Mouse (Mus musculus) heart, embryonic 13.5 days (tissue): ENCODE measurements at regions not wholly inside any gene's neighbourhood (a gene's known extent, or its start where the extent isn't known, plus 50 kb on each side); places are given as distances from the start of the nearest gene placed in this dataset.

Source experiments
- ATAC-seq: fragments of 200-750 bp; cut with Nextera tagmentation; 2 replicates; pipeline ENCODE4 v1.8.0; 2017; ENCODE audit warnings: moderate TSS enrichment; ENCODE audit not compliant: insufficient number of reproducible peaks, low FRiP score, low TSS enrichment; ENCODE audit errors: extremely low read depth
- H3K27ac ChIP-seq: fragments of 300-500 bp; sonication (generic); replicated peaks from 2 replicates; pipeline ENCODE4 v1.5.1; 2015; ENCODE audit warnings: moderate library complexity, mild to moderate bottlenecking, inconsistent platforms
- H3K27me3 ChIP-seq: fragments of 300-500 bp; sonication (generic); replicated peaks from 2 replicates; pipeline ENCODE4 v1.6.1; 2015; ENCODE audit warnings: mild to moderate bottlenecking, inconsistent platforms
- H3K36me3 ChIP-seq: fragments of 300-500 bp; sonication (generic); 2 replicates; pipeline ENCODE4 v1.6.1; 2015; ENCODE audit warnings: mild to moderate bottlenecking, inconsistent platforms
- H3K4me1 ChIP-seq: fragments of 300-500 bp; sonication (generic); 2 replicates; pipeline ENCODE4 v1.6.1; 2015; ENCODE audit warnings: inconsistent platforms
- H3K4me2 ChIP-seq: fragments of 300-500 bp; sonication (generic); 2 replicates; pipeline ENCODE4 v1.6.1; 2015; ENCODE audit warnings: inconsistent platforms, mild to moderate bottlenecking, moderate library complexity
- H3K4me3 ChIP-seq: fragments of 300-500 bp; sonication (generic); 2 replicates; pipeline ENCODE4 v1.5.1; 2015; ENCODE audit warnings: moderate library complexity, mild to moderate bottlenecking, inconsistent platforms
- H3K9ac ChIP-seq: fragments of 300-500 bp; sonication (generic); 2 replicates; pipeline ENCODE4 v1.6.1; 2015; ENCODE audit warnings: inconsistent platforms, mild to moderate bottlenecking, moderate library complexity
- H3K9me3 ChIP-seq: fragments of 300-500 bp; sonication (generic); 2 replicates; pipeline ENCODE4 v1.6.1; 2016; ENCODE audit warnings: inconsistent platforms
- WGBS: fragments of 180-500 bp; shearing (Covaris S2); methylation state at CpG from one replicate; pipeline ENCODE4 v1.1.7; 2015; ENCODE audit warnings: mixed read lengths; 5-methylcytosine and 5-hydroxymethylcytosine counted together

GRCm38 (mm10) chr9:115551501-115551900 is 241.3 kb upstream of the Stt3b start:
- ATAC-seq = no peak
- Histone ChIP-seq H3K27ac (no peak overlapping the region), H3K27me3 (no peaks in the 10 kb centered on the region), H3K9ac (no peak overlapping the region), H3K36me3 (no peaks in the 10 kb centered on the region), H3K4me3 (no peak overlapping the region), H3K4me1 (peaks cover 17% of the 10 kb centered on the region), H3K9me3 (peaks cover 3% of the 10 kb centered on the region; the same call in 1 of the 2 replicates), H3K4me2 (no peak overlapping the region)
- 75% methylated on average over 4 of the region's 4 CpGs for WGBS

GRCm38 (mm10) chr9:115558131-115558530 is 247.9 kb upstream of the Stt3b start:
- Histone ChIP-seq H3K36me3 (no peaks in the 10 kb centered on the region), H3K27me3 (no peaks in the 10 kb centered on the region), H3K4me3 (no peak overlapping the region), H3K4me1 (no peaks in the 10 kb centered on the region), H3K9me3 (peaks cover 3% of the 10 kb centered on the region; the same call in 1 of the 2 replicates), H3K27ac (no peak overlapping the region), H3K9ac (no peak overlapping the region), H3K4me2 (no peak overlapping the region)
- ATAC-seq = no peak
- 79% methylated on average over 7 of the region's 7 CpGs for WGBS

GRCm38 (mm10) chr9:115559521-115559920 is 249.3 kb upstream of the Stt3b start:
- Histone ChIP-seq H3K4me2 (no peak overlapping the region), H3K4me3 (no peak overlapping the region), H3K27me3 (no peaks in the 10 kb centered on the region), H3K36me3 (no peaks in the 10 kb centered on the region), H3K9me3 (peaks cover 3% of the 10 kb centered on the region; the same call in 1 of the 2 replicates), H3K9ac (no peak overlapping the region), H3K27ac (no peak overlapping the region), H3K4me1 (no peaks in the 10 kb centered on the region)
- no peak for ATAC-seq
- 83% methylated on average over 5 of the region's 5 CpGs for WGBS

GRCm38 (mm10) chr9:115561207-115561606 is 251.0 kb upstream of the Stt3b start:
- WGBS = 84% methylated on average over 6 of the region's 6 CpGs
- Histone ChIP-seq H3K4me3 (no peak overlapping the region), H3K36me3 (no peaks in the 10 kb centered on the region), H3K4me1 (no peaks in the 10 kb centered on the region), H3K27ac (no peak overlapping the region), H3K9me3 (peaks cover 3% of the 10 kb centered on the region; the same call in 1 of the 2 replicates), H3K4me2 (no peak overlapping the region), H3K27me3 (no peaks in the 10 kb centered on the region), H3K9ac (no peak overlapping the region)
- no peak for ATAC-seq

GRCm38 (mm10) chr9:115562783-115563182 is 252.6 kb upstream of the Stt3b start:
- Histone ChIP-seq H3K36me3 (no peaks in the 10 kb centered on the region), H3K4me3 (no peak overlapping the region), H3K4me2 (no peak overlapping the region), H3K27me3 (no peaks in the 10 kb centered on the region), H3K27ac (no peak overlapping the region), H3K4me1 (no peaks in the 10 kb centered on the region), H3K9ac (no peak overlapping the region), H3K9me3 (peaks cover 3% of the 10 kb centered on the region; the same call in 1 of the 2 replicates)
- ATAC-seq = no peak
- WGBS = 48% methylated on average over 4 of the region's 4 CpGs

GRCm38 (mm10) chr9:115564366-115564765 is 254.1 kb upstream of the Stt3b start:
- H3K36me3 ChIP-seq = no peaks in the 10 kb centered on the region
- ATAC-seq = no peak
- H3K27ac ChIP-seq = no peak overlapping the region
- H3K4me2 ChIP-seq = no peak overlapping the region
- H3K4me3 ChIP-seq = no peak overlapping the region
- peaks cover 3% of the 10 kb centered on the region; the same call in 1 of the 2 replicates for H3K9me3 ChIP-seq
- H3K27me3 ChIP-seq = no peaks in the 10 kb centered on the region
- H3K4me1 ChIP-seq = no peaks in the 10 kb centered on the region
- 74% methylated on average over 1 of the region's 1 CpGs for WGBS
- no peak overlapping the region for H3K9ac ChIP-seq

- Histone ChIP-seq H3K36me3 (no peaks in the 10 kb centered on the region), H3K4me1 (no peaks in the 10 kb centered on the region), H3K27me3 (no peaks in the 10 kb centered on the region), H3K4me3 (no peak overlapping the region), H3K9ac (no peak overlapping the region), H3K27ac (no peak overlapping the region), H3K4me2 (no peak overlapping the region), H3K9me3 (no peaks in the 10 kb centered on the region)
- ATAC-seq = no peak
- 48% methylated on average over 7 of the region's 7 CpGs for WGBS
These were observed 258.6 kb upstream of the Stt3b start for GRCm38 (mm10) chr9:115568693-115569334.

- no peaks in the 10 kb centered on the region for H3K9me3 ChIP-seq
- no peaks in the 10 kb centered on the region for H3K36me3 ChIP-seq
- WGBS = 82% methylated on average over 4 of the region's 4 CpGs
- no peak overlapping the region for H3K9ac ChIP-seq
- no peaks in the 10 kb centered on the region for H3K27me3 ChIP-seq
- no peak overlapping the region for H3K4me3 ChIP-seq
- no peaks in the 10 kb centered on the region for H3K4me1 ChIP-seq
- no peak for ATAC-seq
- no peak overlapping the region for H3K27ac ChIP-seq
- no peak overlapping the region for H3K4me2 ChIP-seq
These were observed 260.8 kb upstream of the Stt3b start for GRCm38 (mm10) chr9:115570998-115571397.

GRCm38 (mm10) chr9:115581116-115581515 is 270.9 kb upstream of the Stt3b start:
- 81% methylated on average over 3 of the region's 3 CpGs for WGBS
- no peak overlapping the region for H3K9ac ChIP-seq
- peaks cover 7% of the 10 kb centered on the region; the same call in 1 of the 2 replicates for H3K9me3 ChIP-seq
- H3K27me3 ChIP-seq = no peaks in the 10 kb centered on the region
- no peak overlapping the region for H3K4me2 ChIP-seq
- H3K4me3 ChIP-seq = no peak overlapping the region
- no peak overlapping the region for H3K27ac ChIP-seq
- H3K36me3 ChIP-seq = no peaks in the 10 kb centered on the region
- no peaks in the 10 kb centered on the region for H3K4me1 ChIP-seq
- ATAC-seq = no peak

- Histone ChIP-seq H3K9me3 (no peaks in the 10 kb centered on the region), H3K36me3 (no peaks in the 10 kb centered on the region), H3K9ac (no peak overlapping the region), H3K4me2 (no peak overlapping the region), H3K4me3 (no peak overlapping the region), H3K27me3 (no peaks in the 10 kb centered on the region), H3K4me1 (no peaks in the 10 kb centered on the region), H3K27ac (no peak overlapping the region)
- no peak for ATAC-seq
- WGBS = 79% methylated on average over 11 of the region's 11 CpGs
These were observed 273.3 kb upstream of the Stt3b start for GRCm38 (mm10) chr9:115583548-115583947.

- no peak for ATAC-seq
- H3K9ac ChIP-seq = no peak overlapping the region
- WGBS = 70% methylated on average over 7 of the region's 7 CpGs
These were observed 274.7 kb upstream of the Stt3b start for GRCm38 (mm10) chr9:115584874-115585273.

GRCm38 (mm10) chr9:115592466-115592865 is 282.2 kb upstream of the Stt3b start:
- no peak overlapping the region for H3K9ac ChIP-seq
- H3K9me3 ChIP-seq = no peaks in the 10 kb centered on the region
- H3K27me3 ChIP-seq = 0 out of 2 replicates have a peak, but pooled peaks cover 2% of the 10 kb centered on the region
- H3K27ac ChIP-seq = no peak overlapping the region
- 73% methylated on average over 5 of the region's 5 CpGs for WGBS
- no peak overlapping the region for H3K4me3 ChIP-seq
- no peaks in the 10 kb centered on the region for H3K4me1 ChIP-seq
- no peak for ATAC-seq
- H3K4me2 ChIP-seq = no peak overlapping the region
- H3K36me3 ChIP-seq = no peaks in the 10 kb centered on the region

More at GRCm38 (mm10) chr9:115584874-115585273, 274.7 kb upstream of the Stt3b start:
- Histone ChIP-seq H3K27ac (no peak overlapping the region), H3K4me1 (no peaks in the 10 kb centered on the region), H3K27me3 (no peaks in the 10 kb centered on the region), H3K9me3 (no peaks in the 10 kb centered on the region), H3K4me3 (no peak overlapping the region), H3K36me3 (no peaks in the 10 kb centered on the region), H3K4me2 (no peak overlapping the region)
